Mouse (Mus musculus) embryonic facial prominence, embryonic 11.5 days (tissue): ENCODE data around the gene Tmsb10. TPM values are rescaled to one million over a fixed set of nuclear protein-coding genes. Genes with fewer than 3 reads are reported as not detected.

Experiments
- ATAC-seq: fragments of 200-750 bp; cut with Nextera tagmentation; replicated peaks from 2 replicates; pipeline ENCODE4 v1.8.0; 2017; ENCODE audit warnings: low read depth; ENCODE audit not compliant: insufficient number of reproducible peaks, low FRiP score, low TSS enrichment
- DNase-seq: peaks from one replicate; pipeline ENCODE4 v3.0.0-alpha.2; 2015; ENCODE audit warnings: low spot score
- H3K27ac ChIP-seq: fragments of 300-500 bp; sonication (generic); replicated peaks from 2 replicates; pipeline ENCODE4 v1.5.1; 2014; ENCODE audit warnings: mild to moderate bottlenecking, low read depth, low read length, control low read depth
- H3K27me3 ChIP-seq: fragments of 300-500 bp; sonication (generic); 2 replicates; pipeline ENCODE4 v1.6.1; 2014; ENCODE audit warnings: mild to moderate bottlenecking, low read length, moderate library complexity, mixed read lengths; ENCODE audit not compliant: control insufficient read depth, insufficient read depth
- H3K36me3 ChIP-seq: fragments of 300-500 bp; sonication (generic); replicated peaks from 2 replicates; pipeline ENCODE4 v1.6.1; 2014; ENCODE audit warnings: low read depth, mild to moderate bottlenecking, low read length, moderate library complexity, mixed read lengths; ENCODE audit not compliant: control insufficient read depth, insufficient read depth
- H3K4me1 ChIP-seq: fragments of 300-500 bp; sonication (generic); 2 replicates; pipeline ENCODE4 v1.6.1; 2014; ENCODE audit warnings: low read length, mixed read lengths; ENCODE audit not compliant: control insufficient read depth, insufficient read depth
- H3K4me2 ChIP-seq: fragments of 300-500 bp; sonication (generic); 2 replicates; pipeline ENCODE4 v1.6.1; 2014; ENCODE audit warnings: low read depth, mild to moderate bottlenecking, control low read depth, low read length, moderate library complexity
- H3K4me3 ChIP-seq: fragments of 300-500 bp; sonication (generic); 2 replicates; pipeline ENCODE4 v1.5.1; 2014; ENCODE audit warnings: low read depth, low read length, control low read depth
- H3K9ac ChIP-seq: fragments of 300-500 bp; sonication (generic); replicated peaks from 2 replicates; pipeline ENCODE4 v1.6.1; 2014; ENCODE audit warnings: mild to moderate bottlenecking, control low read depth, low read length
- H3K9me3 ChIP-seq: fragments of 300-500 bp; sonication (generic); replicated peaks from 2 replicates; pipeline ENCODE4 v1.6.1; 2016; ENCODE audit warnings: mild to moderate bottlenecking, low read length, inconsistent platforms, mixed read lengths; ENCODE audit not compliant: control insufficient read depth
- WGBS: fragments of 180-500 bp; shearing (Covaris S2); extraction: QIAGEN DNeasy Blood & Tissue Kit; methylation state at CpG from one replicate; pipeline ENCODE4 v1.1.7; 2014; 5-methylcytosine and 5-hydroxymethylcytosine counted together
- polyA plus RNA-seq: library from polyadenylated mRNA; unstranded; fragments of >200 nt; fragmentation: Nextera tagmentation; extraction: Ambion mirVana; gene quantifications from 2 replicates; pipeline ENCODE4 v1.2.1, GENCODE M21; 2014

Tmsb10 gene
- polyA plus RNA-seq, 1 experiment from 2014 or later, result 3,355 TPM

- Histone ChIP-seq H3K27ac (no peak overlapping the region), H3K36me3 (no peaks in the 10 kb centered on the region), H3K4me2 (no peak overlapping the region), H3K27me3 (no peaks in the 10 kb centered on the region), H3K4me1 (no peaks in the 10 kb centered on the region), H3K4me3 (no peak overlapping the region), H3K9ac (no peak overlapping the region), H3K9me3 (no peaks in the 10 kb centered on the region)
- DNase-seq (no peak), ATAC-seq (no peak)
- 76% methylated on average over 4 of the region's 4 CpGs for WGBS
These were observed 24.0 kb upstream of the Tmsb10 start for GRCm38 (mm10) chr6:72982506-72982905.

DNA sequence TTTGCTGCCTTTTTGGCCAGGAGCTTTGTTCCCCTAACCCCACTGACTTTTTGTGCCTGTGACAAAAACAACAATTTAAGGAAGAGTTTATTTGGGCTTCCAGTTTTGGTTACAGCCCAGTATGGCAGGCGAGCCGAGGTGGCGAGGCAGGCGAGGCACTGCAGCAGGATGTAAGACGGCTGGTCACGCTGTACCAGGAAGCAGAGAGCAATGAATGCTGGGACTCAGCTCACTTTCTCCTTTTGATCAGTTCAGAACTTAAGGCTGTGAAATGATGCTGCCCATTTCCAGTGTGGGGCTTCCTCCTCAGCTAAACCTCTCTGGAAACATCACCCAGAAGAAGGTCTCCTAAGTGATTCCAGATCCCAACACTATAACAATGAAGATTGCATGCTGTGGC, 23.3 kb upstream of the Tmsb10 start:
- no peaks in the 10 kb centered on the region for H3K36me3 ChIP-seq
- H3K27me3 ChIP-seq, result no peaks in the 10 kb centered on the region
- DNase-seq, result peak; percentile 12
- no peak overlapping the region for H3K4me3 ChIP-seq
- no peaks in the 10 kb centered on the region for H3K9me3 ChIP-seq
- ATAC-seq, result no peak
- H3K27ac ChIP-seq, result no peak overlapping the region
- WGBS, result 53% methylated on average over 6 of the region's 6 CpGs
- H3K4me2 ChIP-seq, result no peak overlapping the region
- H3K9ac ChIP-seq, result no peak overlapping the region
- no peaks in the 10 kb centered on the region for H3K4me1 ChIP-seq

GRCm38 (mm10) chr6:72981124-72981651, 22.6 kb upstream of the Tmsb10 start:
- Histone ChIP-seq H3K9ac (peak overlapping the region; percentile 13; the same call in 1 of the 2 replicates), H3K9me3 (no peaks in the 10 kb centered on the region), H3K36me3 (no peaks in the 10 kb centered on the region), H3K4me2 (no peak overlapping the region), H3K27me3 (no peaks in the 10 kb centered on the region), H3K27ac (peak overlapping the region; percentile 52), H3K4me1 (no peaks in the 10 kb centered on the region), H3K4me3 (no peak overlapping the region)
- WGBS, result 27% methylated on average over 9 of the region's 9 CpGs
- DNase-seq, result peak; percentile 68
- ATAC-seq, result peak; percentile 52

GRCm38 (mm10) chr6:72976866-72977265, 18.3 kb upstream of the Tmsb10 start:
- Histone ChIP-seq H3K36me3 (no peaks in the 10 kb centered on the region), H3K4me1 (no peaks in the 10 kb centered on the region), H3K27ac (no peak overlapping the region), H3K27me3 (no peaks in the 10 kb centered on the region), H3K9me3 (no peaks in the 10 kb centered on the region), H3K4me2 (no peak overlapping the region), H3K4me3 (no peak overlapping the region), H3K9ac (no peak overlapping the region)
- no peak for ATAC-seq
- WGBS, result 81% methylated on average over 2 of the region's 2 CpGs
- DNase-seq, result no peak

DNA sequence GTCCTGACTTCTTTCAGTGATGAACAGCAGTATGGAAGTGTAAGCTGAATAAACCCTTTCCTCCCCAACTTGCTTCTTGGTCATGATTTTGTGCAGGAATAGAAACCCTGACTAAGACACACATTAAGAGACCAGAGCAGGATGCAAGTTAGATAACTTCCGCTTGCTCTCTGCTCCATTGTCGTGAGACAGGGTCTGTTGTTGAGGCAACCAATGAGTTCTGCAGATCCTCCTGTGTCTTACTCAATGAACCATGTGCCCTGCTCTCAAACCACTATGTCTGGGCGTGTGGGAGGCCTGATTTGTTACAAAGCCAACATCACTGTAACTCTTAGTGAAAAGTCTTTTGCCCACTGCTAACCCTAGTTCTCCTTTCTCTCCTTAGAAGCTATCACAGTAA, 12.5 kb upstream of the Tmsb10 start:
- Histone ChIP-seq H3K27me3 (no peaks in the 10 kb centered on the region), H3K4me3 (no peak overlapping the region), H3K36me3 (no peaks in the 10 kb centered on the region), H3K9ac (no peak overlapping the region), H3K4me1 (no peaks in the 10 kb centered on the region), H3K4me2 (no peak overlapping the region), H3K9me3 (no peaks in the 10 kb centered on the region), H3K27ac (no peak overlapping the region)
- no peak for DNase-seq
- WGBS, result 74% methylated on average over 3 of the region's 3 CpGs
- no peak for ATAC-seq

DNA sequence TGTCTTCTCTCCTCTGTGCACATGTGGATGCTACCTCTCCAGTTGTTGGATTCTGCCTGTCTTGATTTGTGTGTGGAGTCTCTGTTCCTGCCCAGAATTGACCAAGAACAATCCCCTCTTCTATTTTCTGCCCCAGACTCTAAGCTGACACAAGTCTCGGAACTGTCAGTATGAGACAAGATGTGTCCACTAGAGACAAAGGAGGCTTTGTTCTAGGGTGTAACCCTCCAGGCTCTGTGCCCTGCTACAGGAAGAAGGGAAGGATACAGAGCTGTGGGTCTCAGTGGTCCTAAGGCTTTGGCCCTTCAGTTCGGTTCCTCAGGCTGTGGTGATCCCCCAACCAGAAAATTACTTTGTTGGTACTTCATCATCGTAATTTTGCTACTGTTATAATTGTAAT, 11.2 kb upstream of the Tmsb10 start:
- ATAC-seq (no peak), DNase-seq (no peak)
- Histone ChIP-seq H3K4me3 (no peak overlapping the region), H3K36me3 (no peaks in the 10 kb centered on the region), H3K27ac (no peak overlapping the region), H3K27me3 (no peaks in the 10 kb centered on the region), H3K4me2 (no peak overlapping the region), H3K9me3 (no peaks in the 10 kb centered on the region), H3K9ac (no peak overlapping the region), H3K4me1 (no peaks in the 10 kb centered on the region)
- 40% methylated on average over 3 of the region's 3 CpGs for WGBS

GRCm38 (mm10) chr6:72965199-72965598, 6.7 kb upstream of the Tmsb10 start:
- H3K9me3 ChIP-seq, result no peaks in the 10 kb centered on the region
- no peaks in the 10 kb centered on the region for H3K4me1 ChIP-seq
- no peak overlapping the region for H3K4me2 ChIP-seq
- WGBS, result 81% methylated on average over 6 of the region's 6 CpGs
- no peak overlapping the region for H3K4me3 ChIP-seq
- DNase-seq (no peak), ATAC-seq (no peak)
- no peak overlapping the region for H3K9ac ChIP-seq
- H3K27ac ChIP-seq, result no peak overlapping the region
- no peaks in the 10 kb centered on the region for H3K36me3 ChIP-seq
- H3K27me3 ChIP-seq, result no peaks in the 10 kb centered on the region

DNA sequence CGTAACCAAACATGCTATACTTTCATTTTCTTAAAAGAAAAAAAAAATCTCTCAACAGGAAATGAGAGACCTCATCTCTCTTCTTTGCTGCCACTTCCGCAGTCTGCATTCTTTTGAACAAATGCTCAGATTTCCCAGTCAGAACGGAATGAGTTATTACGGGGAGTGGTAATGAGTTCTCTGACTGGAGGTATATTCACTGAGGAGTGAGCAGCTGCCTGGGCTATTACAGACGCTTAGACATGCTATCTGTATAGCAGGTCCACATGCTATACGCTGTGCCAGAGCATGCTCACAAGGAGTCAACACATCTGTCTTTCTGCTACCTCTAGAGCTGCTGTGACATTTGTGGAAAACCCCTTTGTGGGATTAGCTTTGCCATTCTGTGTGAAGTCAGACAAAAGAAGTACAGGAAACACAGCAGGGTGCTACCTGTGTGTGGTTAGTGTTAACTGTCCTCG, 3.8 kb upstream of the Tmsb10 start:
- ATAC-seq (no peak), DNase-seq (no peak)
- Histone ChIP-seq H3K9me3 (no peaks in the 10 kb centered on the region), H3K27me3 (no peaks in the 10 kb centered on the region), H3K4me2 (no peak overlapping the region), H3K9ac (no peak overlapping the region), H3K36me3 (no peaks in the 10 kb centered on the region), H3K27ac (no peak overlapping the region), H3K4me3 (no peak overlapping the region), H3K4me1 (no peaks in the 10 kb centered on the region)
- WGBS, result 61% methylated on average over 7 of the region's 7 CpGs
